Mouse (Mus musculus) layer of hippocampus, adult 9-11 months (tissue): ENCODE results near the gene Acsl1.

Experiments used
- DNase-seq: peaks from one replicate; pipeline ENCODE4 v3.0.0; 2022

The Acsl1 gene

DNA sequence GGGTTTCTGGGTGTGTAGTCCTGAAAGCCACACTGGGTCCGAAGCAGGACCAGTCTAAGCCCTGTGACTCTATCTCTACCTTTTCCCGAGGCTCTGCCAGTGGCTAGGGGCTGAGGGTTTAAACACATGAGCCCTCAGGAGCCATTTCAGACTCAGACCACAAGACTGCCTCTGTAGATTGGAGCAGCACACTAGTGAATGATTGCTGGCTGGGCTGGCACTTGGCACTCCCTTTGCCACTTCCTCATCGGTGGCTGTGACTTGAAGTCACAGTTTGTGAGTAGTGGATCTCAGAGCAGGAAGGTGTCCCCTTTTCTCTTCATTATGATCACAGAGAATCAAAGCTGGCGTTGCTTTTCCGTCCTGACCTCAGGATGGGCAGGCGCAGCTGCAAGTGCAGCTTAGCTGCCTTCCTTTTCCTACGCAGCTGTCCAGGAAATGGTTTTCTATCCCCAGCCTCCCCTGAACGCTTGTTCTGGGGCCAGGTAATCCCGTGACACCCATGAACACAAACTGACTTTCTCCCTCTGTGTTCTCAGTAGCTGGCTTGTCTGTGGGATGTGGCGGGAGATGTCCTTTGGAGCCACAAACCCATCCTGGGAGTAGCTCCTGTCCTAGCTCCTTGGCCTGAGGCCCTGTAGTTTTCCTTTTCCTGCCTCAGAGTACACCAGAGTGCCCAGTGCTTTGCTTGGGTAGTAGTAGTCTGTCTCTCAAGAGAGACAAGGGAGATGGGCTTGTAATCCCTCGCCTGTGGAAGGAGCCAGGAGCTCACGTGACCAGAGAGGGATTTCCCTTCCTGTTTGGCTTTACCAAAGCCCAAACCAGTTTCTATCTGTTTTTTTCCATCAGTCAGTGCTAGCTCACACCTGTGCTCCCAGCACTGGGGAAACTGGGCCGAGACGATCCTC, 37.9 kb downstream of the Acsl1 start:
- peak; percentile 26 for DNase-seq

- no peak for DNase-seq
These were observed 38.6 kb downstream of the Acsl1 start for GRCm38 (mm10) chr8:46509474-46509873.

DNA sequence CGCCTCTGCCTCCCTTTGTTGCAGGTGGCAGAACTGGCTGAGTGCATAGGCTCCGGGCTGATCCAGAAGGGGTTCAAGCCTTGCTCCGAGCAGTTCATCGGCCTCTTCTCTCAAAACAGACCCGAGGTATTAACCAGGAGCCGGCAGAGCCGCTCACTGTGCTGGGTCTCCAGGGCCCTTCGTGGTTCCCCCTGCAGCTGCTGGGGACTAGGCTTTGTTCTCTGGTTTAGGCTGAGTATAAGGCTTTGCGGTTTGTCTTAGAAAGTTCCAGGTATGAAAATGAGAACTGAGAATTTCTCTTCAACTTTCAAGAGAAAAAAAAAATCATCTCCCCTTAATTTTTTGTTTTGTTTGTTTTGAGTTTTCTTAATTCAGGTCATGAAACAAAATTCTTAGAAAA, 40.5 kb downstream of the Acsl1 start:
- DNase-seq, result no peak

DNA sequence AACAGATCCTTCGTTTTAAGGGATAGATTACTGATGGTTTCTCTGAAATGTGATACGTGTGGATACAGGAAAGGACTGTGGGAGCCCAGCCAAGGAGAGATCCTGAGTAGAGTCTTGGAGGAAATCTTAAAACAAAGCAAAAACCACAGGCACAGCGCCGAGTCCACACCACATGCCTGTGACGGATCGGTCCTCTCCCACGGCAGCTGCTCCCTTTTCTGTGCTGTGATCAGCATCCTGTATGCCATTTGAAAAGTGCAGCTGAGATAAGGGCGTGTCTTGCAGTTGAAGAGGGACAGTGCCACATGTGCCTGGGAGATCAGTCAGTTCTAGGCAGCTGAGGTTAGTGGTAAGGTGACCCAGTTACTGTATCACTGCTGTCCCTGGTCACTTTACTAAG, 41.7 kb downstream of the Acsl1 start:
- DNase-seq, result no peak

DNA sequence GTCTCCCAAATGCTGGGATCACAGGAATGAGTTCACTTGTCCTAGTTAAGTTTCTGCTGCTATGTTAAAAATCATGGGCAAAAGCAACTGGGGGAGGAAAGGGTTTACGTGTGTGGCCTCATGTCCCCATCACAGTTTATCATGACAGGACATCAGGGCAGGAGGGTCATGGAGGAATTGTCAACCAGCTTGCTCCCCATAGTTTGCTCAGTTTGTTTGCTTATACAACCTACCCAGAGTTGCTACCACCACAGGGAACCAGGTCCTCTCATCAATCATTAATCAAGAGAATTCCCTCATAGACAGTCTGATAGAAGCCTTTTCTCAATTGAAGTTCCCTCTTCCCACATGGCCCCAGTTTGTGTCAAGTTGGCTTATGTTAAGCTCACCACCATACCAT, 43.2 kb downstream of the Acsl1 start:
- DNase-seq, result no peak

GRCm38 (mm10) chr8:46520667-46521066, 49.8 kb downstream of the Acsl1 start:
- no peak for DNase-seq

- DNase-seq, result no peak
These were observed 55.3 kb downstream of the Acsl1 start for GRCm38 (mm10) chr8:46526098-46526497.

GRCm38 (mm10) chr8:46526821-46527220, 56.0 kb downstream of the Acsl1 start:
- DNase-seq, result no peak

GRCm38 (mm10) chr8:46529508-46529907, 58.7 kb downstream of the Acsl1 start:
- DNase-seq, result no peak

GRCm38 (mm10) chr8:46530541-46530940, 59.7 kb downstream of the Acsl1 start:
- no peak for DNase-seq

- DNase-seq, result no peak
These were observed 63.1 kb downstream of the Acsl1 start for GRCm38 (mm10) chr8:46533926-46534325.

DNA sequence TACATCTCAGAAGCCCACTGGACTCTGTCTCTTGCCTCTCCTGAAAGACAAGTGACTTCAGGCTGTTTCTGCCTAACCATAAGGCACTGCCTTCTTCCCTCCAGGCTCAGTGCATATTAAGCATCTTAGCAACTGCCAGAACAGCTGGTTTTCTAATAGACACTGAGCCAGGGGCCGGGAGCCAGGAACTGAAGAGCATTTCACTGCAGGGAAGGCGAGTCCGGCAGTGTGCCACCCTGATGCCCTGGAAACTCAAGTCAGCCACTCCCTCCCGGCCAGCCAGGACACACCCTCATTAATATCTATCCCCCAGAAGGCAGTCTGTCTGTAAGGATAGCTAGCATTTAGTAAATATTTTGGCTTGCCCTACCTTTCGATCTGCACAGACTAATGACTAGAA, 68.9 kb downstream of the Acsl1 start:
- no peak for DNase-seq

DNA sequence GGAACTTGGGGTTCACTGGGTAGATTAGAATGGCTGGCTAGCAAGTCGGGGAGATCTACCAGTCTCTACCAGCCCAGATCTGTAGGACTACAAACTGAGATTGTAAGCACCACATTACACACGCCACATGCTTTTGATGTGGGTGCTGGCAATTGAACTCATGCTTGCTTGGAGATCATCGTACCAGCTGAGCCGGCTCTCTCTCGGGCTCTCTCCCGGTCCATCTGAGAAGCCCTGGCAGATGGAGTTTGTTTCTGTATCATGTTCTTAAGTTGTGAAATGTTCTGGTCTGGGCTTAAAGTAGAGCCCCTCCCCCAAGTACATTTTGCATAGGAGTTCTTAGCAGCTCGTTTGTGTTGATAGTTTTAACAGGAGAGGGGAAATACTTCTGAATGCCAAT, 72.4 kb downstream of the Acsl1 start:
- DNase-seq, result peak; percentile 34

GRCm38 (mm10) chr8:46543662-46544061, 72.8 kb downstream of the Acsl1 start:
- DNase-seq, result no peak

- no peak for DNase-seq
These were observed 75.0 kb downstream of the Acsl1 start for GRCm38 (mm10) chr8:46545854-46546253.

DNA sequence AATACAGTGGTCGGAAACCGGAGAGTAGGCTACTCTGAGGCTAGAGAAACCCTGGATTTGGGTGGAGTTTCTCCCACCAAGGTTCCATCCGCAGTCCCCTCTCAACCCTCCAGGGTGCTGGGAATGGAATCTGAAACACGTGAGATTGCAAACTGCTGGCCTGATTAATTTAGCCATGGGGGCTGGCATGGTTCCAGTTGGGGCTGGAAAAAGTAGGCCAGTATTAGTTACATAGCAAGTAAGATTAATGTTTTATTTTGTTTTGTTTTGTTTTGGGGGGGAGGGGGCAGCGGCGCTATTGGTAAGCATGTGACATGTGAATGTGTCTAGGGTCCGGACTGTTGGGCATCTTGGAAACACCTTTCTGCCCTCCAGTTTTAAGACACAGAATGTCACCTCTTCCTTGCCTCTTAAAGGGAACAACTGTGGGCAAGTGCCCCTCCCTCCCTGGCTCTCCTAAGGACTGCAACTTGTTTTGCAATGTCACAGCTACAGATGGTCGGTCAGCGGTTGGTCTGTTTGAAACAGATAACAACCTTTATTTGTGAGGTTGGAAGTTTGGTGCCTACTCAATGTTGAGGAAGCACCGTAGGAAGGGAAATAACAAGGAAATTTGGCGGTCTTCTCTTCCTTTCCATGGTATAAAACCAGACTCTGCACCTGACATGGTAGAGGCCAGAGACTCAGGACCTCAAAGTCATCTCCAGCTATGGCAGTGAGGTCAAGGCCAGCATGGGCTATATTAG, 75.8 kb downstream of the Acsl1 start:
- no peak for DNase-seq

DNA sequence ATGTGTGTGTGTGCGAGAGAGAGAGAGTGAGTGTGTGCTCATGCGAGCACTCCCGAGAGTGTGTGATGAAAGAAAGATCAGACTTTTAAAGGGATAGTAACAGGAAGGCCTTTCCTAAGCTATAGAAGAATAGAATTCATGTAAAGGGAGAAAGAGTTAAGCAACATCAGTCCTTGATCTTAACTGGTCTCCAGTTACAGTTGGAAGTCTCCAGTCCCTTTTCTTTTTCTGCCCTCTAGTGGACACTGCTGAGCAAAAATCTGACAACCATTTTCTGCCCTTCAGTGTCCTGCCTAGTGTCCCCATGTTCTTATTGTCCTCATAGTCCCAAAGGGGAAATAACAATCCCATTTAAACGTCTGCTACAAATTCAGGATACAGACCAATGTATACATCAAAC, 76.4 kb downstream of the Acsl1 start:
- peak; percentile 40 for DNase-seq

- no peak for DNase-seq
These were observed 79.2 kb downstream of the Acsl1 start for GRCm38 (mm10) chr8:46550058-46550457.

GRCm38 (mm10) chr8:46551029-46551428, 80.2 kb downstream of the Acsl1 start:
- no peak for DNase-seq

DNA sequence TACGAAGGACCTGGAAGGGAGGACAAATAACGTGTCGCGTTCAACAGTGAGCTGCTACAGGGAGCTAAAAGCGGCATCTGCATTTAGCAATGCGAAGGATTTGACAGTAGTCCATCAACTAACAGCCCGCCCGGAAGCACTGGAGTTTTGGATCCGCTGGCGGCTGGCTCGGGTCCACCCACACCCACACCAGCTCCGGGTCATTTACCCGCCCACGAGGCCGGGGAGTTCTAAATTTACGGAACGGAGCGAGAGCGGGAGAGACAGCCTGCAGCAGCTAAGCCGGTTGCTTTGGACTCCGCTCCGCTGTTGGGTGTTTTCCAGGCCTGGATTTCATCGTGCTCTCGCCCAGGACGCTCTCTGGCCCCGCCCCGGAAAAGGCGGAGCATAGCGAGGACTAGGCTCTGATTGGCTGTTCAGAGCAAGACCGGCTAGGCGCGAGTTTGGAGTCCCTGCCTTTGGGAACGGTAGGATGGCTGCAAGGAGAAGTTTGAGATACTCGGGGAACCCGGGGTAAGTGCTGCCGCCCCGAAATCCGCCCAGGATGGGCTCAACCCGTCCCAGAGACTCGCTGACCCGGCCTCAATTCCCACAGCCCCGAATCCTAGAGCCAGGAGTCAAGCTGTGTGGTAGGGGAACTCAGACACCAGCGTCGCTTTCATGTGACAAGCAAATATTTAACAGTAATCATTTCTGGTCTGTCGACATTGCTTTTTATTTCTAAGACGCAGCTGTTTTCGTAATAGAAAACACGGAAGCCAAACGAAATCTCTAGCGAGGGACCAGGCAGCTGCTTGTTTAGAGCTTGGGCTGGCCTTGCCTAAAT, 81.0 kb downstream of the Acsl1 start, which contains the start of gene Cenpu:
Gene Cenpu (plus strand): TSS at position 414 of the 826 bp plus-strand sequence.
- peak; percentile 99 for DNase-seq

DNA sequence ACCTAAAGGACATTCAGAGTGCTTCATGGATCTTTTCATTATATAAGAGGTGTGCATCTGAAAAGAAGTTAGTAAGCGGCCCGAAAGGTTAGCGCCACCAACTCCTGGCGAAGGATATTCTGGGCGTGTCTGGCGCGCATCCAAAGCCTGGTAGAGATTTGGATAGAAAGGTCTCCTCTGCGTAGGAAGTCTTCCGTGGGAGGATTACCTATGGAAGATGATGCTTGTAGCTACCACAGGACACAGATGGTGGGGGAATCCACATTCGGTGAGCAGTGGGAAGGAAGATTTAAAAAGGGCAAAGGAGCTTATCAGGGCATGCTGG, 81.6 kb downstream of the Acsl1 start:
- DNase-seq, result no peak

- DNase-seq, result peak; percentile 21
These were observed 88.6 kb downstream of the Acsl1 start for GRCm38 (mm10) chr8:46559428-46559827.

- no peak for DNase-seq
These were observed 91.5 kb downstream of the Acsl1 start for GRCm38 (mm10) chr8:46562333-46562732.
